Mouse (Mus musculus): ENCODE data around the gene Rnf207.

DNA sequence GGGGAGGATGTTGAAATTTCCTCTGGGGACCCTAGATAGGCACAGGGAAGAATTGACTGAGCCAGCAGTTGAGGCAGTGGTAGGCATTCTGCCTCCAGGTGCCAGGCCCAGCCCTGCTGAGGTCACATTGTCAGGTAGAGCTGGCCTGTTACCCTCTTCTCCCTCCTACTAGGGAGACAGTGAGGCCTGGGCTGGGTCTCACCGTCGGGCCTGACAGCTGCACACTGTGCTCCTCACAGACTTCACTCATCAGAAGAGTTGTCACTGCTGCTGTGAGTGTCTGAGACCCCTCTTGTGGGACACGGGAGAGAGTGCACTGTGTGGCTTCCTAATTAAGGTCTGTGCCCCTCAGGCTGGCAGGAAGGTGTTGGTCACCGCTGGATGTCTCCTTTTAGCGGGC is 53.0 kb downstream of the Rnf207 start:
- no peak for TF ChIP-seq EP300 (IDR thresholded peaks at IDR 0.05; ENCODE audit: low read depth)
- no peak for TF ChIP-seq CTCF (IDR thresholded peaks at IDR 0.05; ENCODE audit: low read depth)
